Mouse (Mus musculus) ZHBTc4 (cell line): ENCODE data around the gene Eif4e1b.
"Not testable (repeated sequence)": the region's sequence is repeated elsewhere in the genome, so short reads cannot be mapped to it uniquely, and the experiment has no call there.

ENCODE experiments used
- DNase-seq: peaks from one replicate; pipeline ENCODE4 v3.0.0-alpha.2; 2011; ENCODE audit warnings: low read depth, low spot score

Eif4e1b gene

DNA sequence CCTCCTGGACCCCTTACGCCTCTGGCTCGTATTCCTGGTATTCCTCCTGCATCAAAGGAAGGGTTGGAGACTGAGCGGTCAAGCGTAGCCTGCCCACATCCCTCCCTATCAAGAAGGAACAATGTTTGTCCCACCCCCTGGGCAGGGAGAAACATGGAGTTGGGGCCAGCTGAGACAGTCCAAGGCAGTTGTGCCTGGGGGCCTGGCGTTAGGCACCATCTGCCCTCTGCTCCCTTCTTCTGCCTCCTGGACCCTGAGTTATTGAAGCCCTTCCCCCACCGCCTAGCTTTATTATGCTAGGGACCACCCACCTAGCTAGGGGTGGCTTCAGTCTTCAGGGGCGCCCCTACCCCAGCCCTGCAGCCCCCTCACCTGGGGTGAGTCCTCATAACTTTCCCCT, 24.3 kb upstream of the Eif4e1b start:
- no peak for DNase-seq

DNA sequence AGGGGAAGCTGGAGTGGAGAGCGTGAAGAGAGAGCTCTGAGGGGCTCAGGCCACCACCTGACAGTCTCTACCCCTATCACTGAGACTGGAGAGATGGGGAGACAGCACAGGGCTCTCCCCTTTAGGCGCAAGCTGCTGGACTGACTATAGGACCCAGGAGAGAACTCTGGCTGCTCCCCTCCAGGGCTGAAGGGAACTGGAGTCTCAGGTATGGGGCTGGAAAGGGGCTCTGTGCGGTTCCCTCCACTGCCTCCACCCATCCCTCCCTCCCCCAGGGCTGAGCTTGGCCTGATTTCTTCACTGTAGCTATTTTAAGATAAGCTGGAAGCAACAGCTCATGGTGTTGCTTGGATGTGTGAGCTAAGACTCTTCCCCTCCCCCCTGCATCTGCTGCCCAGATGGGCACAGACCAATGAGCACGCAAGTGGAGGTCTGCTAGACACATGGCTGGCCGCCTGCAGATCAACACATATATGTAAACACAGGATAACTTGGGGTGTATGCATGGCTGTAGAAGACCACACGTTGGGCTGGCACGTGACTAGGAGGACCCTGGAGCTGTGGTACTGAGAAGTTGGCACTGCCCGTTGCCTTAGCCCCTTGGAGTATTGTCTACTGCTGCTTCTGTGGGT, 23.5 kb upstream of the Eif4e1b start:
- DNase-seq = no peak

DNA sequence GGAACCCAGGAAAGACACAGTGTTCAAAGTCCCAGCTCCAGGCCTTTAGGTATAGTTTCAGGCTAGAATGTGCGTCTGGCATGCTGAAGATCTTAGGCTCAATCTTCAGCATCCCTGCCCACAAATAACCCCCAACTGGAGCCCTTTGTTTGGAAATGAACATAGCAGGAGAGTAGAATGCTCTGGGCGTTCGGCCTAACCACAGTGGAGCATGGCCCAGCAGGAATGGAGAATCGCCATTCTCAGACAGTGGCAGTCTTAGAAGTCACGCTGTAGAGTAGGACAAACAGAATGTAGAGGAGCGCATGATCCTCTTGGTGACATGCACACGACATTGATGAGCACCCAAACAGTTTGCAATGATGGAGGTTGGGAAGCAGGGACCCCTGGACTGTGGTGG, 22.9 kb upstream of the Eif4e1b start:
- DNase-seq = no peak

DNA sequence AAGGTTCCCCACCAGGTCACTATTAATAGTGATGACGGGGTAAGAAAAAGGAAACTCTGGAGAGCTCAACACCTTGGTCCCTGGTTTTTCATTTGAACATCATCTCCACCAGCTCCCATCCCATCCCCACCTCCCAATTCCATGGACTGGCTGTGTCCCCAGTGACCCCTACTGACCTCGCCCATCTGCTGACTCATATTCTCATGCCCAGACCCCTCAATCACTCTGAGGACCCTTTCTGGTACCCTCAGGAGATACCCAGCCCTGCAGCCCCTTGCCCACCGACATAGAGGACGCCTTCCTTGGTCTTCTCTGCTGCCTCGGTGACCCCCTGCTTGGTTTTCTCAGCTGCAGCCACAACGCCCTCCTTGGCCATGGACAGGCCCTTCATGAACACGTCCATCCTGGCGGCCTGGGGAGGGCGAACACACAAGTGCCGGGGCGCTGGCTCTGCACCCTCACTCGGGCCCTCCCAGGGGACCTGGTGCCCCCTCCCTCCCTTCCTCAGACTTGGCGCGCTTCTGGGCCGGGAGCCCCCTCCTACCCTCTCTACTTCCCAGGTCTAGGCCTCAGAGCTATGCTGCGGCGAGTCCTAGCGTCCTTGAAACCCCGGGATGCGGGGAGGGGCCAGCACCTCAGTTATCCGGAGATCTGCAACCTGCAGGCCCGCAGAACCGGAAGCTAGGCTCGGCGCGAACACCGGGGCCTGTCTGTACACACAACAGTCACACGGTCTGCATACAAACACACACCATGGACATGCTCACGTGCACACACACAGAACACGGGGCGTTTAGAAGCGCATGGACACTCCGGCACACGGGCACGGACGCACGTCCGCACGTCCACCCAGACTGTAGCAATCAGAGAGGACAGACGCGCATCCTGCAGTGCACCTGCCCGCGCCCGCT, 18.3 kb upstream of the Eif4e1b start:
- no peak for DNase-seq

DNA sequence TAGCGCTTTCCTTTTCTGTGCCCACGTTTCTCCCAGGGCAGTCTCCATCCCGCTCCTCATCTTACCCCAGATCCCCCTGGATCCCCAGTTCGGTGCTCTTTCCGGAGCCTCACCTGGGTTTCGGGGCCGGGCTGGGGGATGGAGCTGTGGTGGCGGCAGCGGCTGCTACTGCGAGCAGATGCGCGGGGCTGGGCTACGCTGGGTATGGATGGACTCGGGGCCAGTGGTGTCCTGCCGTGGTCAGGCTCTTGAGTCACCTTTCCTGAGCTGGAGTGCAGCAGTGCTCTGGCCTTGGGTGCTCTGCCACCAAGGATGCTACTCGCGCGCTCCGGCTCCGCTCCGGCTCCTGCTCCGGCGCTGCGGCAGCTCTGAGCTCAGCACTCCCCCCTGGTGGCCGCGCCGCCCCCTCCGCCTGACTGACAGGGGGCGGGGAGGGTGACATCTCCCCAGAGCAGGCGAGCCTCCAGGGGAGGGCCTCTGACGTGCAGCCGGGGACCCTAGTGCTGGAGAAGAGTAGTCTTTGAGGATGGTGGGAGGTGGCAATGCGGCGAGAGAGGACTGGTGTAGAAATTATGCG, 17.5 kb upstream of the Eif4e1b start, which contains the start of gene Sncb:
Gene Sncb, minus strand, starts transcription at position 404 of the 577 bp plus-strand sequence.
- DNase-seq = peak; percentile 89

DNA sequence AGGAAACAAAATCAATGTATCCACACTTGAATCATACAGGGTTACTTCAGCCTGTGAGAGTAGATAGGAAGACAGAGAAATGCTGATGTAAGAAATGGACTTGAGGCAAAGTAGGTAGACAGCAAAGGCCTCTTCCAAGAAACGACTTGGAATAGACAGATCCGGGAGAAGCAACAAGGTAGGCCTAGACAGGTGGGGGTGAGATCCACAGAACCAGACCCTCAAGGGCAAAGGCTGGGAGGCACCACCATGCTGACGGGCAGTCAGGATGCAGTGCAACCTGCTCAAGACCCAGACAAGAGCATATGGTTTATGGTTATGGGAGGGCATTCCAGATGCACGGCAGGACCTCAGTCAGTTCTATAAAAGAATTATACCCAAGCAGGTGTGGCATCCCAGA, 16.8 kb upstream of the Eif4e1b start:
- no peak for DNase-seq

DNA sequence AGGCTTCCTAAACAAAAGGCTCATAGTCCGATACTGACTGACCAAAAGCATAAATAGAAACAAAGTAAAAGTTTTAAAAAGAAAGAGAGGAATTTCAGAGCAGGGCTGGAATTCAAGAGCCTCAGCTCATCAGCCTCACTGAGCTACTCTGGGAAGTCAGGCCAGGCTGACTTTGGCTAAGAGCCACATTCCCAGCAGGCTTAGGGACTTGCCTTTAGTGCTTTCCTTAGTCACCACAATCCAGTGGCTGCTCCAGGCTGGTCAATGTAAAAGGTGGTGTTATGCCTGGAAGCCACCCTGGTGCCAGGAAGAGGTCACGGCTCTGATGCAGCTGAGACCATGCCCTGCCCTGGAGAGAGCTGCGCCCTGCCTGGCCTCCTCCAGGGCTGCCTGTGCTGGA, 3.2 kb upstream of the Eif4e1b start:
- DNase-seq = no peak

DNA sequence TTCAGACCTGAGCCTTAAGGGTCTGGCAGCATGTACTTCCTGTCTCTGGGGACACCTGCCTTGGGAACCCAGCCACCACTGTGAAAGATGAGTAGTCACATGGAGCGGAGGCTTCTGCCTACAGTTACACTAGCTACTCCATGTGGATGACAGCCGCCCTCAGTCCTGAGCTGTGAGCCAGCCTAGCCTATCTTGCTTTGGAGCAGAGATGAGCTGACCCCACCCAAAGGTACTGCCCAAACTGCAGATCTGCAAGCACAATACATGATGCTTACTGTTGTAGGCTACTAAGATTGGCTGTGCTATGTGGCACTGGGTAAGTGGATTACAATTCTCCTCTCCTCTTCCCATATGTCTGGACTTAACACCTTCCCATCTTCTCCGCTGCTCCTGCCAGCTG, 2.7 kb upstream of the Eif4e1b start:
- DNase-seq = no peak

DNA sequence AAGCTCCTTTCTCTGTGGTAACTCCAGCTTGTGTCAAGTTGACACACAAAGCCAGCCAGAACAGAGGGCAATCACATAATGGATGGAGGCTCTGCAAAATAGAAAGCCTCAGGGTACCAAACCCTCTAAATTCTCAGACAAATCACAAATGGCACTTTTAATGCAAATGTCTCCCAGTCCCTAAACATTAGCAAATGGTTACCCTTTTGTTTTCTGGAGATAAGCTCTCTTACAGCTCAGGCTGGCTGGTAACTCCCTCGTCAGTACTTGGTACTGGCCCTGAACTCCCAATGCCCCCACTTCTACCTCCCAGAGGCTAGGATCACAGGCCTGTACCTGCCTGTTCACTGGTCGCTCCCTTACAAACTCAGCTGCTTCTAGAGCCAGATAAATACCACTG, 563 bp upstream of the Eif4e1b start:
- peak; percentile 93 for DNase-seq

DNA sequence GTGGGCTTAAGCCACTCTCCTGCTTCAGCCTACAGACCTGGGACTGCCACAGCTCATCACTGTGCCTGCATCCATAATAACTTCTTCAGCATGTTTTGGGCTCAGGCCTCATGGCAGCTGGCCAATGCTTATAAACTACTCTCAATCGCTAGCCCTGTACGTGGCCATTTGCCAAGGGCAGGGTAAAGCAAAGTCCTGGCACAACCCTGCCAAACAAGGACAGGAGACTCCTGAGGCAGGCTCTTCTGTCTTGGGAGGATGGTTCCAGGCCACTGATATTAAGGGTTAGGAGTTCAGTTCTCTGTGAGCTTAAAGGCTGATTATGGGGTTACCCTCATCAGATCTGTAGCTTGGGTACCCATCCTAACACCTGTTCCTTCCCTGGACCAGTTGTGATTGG, 3.8 kb downstream of the Eif4e1b start:
- DNase-seq = not testable (repeated sequence)

DNA sequence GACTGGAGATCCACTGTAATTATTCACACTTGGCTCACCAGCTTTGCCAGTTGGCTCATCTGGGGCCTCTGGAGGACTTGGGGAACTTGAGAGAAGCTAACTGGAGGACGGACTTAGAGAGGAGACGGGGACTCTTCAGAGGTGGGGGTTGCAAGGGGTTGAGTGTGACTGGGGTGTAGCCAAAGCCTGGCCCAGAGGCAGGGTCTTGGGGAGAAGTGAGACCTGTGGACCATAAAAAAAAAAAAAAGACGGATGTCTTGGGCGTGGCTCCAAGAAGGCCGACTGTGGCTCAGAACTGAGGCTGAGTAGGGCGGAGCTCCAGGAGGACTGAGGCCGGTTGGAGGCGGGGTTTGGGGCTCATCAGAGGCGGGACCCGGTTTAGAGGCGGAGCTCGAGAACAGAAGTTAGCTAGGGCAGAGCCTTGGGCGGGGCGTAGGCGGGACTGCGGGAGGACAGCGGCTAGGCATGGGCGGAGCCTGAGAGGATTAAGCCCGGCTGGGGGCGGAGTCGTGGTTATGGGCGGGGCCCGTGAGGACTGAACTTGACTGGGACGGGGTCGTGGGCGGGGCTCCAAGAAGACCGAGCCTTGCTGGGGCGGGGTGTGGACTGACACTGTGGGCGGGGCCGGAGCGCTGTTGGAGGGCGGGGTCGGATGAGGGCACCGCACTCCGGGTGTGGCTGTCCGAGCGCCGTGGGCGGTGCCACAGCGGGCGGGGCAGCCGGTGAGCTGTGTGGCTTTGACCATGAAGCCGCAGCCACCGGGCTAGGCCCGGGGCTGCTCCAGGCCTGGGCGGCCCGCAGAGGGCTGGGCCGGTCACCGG, 5.2 kb downstream of the Eif4e1b start, which contains the start of gene Tspan17:
Gene Tspan17, plus strand, starts transcription at position 638 of the 821 bp plus-strand sequence.
- DNase-seq = peak; percentile 100

DNA sequence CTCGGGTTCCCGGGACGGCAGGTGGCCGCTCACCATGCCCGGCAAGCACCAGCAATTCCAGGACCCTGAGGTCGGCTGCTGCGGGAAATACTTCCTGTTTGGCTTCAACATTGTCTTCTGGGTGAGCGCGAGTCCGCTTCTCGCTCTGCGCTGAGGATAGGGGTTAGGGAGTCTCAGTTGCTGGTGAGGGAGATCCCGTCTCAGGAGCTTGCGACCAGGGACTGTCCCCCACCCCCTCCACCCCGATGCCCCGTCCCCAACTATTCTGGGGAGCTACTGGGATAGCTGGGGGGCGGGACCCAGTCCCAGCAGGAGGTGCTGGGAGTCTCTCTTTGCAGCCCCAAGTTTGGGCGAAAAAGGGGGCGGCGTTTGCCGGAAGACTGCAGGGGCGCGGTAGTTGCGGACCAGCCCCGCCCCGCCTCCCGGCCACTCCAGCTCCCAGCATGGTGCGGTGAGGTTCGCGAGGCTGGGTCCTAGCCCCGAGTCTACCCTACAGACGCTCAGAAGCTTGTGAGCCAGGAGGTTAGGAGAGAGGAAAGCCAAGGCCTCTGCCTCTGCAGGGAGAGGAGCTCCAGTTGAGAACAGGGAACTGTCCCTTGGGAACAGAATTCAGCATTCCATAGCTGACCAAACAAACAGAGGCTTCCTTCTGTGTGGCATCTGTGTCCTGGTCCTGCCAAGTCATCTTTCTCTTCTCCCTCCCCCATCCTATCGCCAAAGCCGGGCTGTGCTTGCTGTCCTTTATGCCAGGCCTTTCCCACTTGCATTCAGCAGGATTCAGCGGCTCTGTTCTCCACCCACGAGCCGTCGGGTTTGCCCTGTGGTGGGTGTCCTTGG, 6.0 kb downstream of the Eif4e1b start:
- peak; percentile 86 for DNase-seq

DNA sequence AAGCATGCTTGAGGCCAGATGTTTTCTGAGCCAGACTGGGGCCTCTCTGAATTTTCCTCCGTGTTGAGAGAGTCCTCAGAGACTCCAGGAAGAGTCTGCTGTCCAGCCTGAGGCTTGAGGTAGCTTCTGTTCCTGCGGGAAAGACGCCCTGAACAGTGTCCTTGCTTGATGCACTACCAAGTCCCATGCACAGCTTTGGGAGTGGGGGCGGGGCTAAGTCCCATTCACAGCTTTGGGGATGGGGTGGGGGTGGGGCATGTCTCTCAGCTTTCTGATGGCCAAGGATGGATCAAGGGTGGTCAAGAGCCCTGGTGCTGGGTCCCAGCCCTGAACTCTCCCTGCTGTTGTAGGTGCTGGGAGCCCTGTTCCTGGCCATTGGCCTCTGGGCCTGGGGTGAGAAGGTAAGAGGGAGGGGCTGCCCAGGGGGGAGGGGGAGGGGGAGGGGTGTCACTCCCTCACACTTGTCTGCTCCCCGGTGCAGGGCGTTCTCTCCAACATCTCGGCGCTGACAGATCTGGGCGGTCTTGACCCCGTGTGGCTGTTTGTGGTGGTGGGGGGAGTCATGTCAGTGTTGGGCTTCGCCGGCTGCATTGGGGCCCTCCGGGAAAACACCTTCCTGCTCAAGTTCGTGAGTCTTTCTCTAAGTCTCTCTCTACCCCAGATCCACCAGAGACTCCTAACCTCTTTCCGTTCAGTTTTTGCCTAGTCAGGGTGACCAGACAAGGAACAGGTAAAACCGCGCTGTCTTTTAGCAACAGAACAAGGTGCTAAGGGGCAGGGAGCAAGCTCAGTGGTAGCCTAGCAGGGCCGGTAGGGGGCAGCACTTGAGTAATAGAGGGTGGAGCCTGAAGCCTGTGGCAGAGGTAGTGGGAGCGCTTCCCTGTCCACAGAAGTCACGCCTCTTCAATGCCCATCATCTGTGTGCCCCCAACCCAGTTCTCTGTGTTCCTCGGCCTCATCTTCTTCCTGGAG, 8.7 kb downstream of the Eif4e1b start:
- DNase-seq = peak; percentile 91

DNA sequence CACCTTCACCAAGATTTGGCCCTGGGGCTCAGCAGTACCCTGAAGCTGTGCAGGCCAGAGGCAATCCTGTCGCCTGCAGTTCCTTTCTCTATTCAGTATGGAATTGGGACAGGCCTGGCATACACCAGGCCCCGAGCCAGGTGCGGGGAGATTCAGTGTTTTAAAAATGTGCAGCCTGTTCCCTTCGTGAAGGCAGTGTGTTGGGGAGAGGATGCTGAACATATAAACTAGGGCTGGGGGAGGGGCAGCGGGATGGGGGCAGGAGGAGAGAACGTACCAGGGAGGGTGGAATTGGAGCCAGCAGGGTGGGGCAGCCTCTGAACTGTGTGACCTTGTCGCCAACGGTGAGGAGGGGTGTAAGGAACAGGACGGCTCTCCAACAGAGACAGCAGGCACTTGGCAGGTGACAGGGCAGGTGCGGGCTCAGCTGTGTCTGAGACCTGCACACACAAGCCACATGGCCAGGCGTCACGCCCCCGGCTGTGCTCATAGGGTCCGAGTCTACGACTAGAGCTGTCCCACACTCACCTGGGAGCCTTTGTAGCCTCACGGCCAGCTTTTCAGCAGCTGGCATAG, 10.3 kb downstream of the Eif4e1b start:
- DNase-seq = peak; percentile 49

DNA sequence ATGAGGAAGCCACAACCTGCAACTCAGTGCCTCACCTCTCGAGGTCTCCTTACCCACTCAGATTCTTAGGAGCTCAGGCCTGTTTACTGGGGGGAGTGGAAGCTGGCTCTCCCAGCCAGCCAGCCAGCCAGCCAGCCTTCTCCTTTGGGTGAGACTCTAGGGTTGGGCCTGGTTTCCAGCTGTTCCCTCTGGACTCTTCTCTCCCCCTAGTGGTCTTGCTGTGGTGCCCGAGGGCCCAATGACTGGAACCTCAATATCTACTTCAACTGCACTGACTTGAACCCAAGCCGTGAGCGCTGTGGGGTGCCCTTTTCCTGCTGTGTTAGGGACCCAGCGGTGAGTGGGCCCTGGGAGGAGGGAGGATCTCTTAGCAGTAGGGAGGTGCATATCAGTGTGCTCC, 11.0 kb downstream of the Eif4e1b start:
- DNase-seq = peak; percentile 48

DNA sequence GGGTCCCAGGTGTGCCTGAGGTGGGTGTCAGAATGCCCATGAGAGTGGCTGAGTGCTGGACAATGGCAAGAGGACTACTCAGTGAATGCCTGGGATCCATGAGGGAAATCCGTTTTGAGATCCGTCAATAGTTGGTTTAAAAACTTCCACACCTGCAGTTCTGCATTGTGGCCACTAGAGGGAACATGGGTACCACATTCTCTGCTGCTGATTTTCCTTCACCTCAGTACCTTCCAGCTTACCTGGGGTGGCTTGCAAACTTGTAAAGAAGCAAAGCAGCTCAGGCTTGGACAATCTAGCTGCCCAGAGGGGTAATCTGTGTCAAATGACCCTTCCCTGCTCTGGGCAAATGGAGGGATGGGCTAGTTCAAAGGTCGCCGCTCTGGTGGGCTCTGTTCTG, 13.6 kb downstream of the Eif4e1b start:
- peak; percentile 71 for DNase-seq

DNA sequence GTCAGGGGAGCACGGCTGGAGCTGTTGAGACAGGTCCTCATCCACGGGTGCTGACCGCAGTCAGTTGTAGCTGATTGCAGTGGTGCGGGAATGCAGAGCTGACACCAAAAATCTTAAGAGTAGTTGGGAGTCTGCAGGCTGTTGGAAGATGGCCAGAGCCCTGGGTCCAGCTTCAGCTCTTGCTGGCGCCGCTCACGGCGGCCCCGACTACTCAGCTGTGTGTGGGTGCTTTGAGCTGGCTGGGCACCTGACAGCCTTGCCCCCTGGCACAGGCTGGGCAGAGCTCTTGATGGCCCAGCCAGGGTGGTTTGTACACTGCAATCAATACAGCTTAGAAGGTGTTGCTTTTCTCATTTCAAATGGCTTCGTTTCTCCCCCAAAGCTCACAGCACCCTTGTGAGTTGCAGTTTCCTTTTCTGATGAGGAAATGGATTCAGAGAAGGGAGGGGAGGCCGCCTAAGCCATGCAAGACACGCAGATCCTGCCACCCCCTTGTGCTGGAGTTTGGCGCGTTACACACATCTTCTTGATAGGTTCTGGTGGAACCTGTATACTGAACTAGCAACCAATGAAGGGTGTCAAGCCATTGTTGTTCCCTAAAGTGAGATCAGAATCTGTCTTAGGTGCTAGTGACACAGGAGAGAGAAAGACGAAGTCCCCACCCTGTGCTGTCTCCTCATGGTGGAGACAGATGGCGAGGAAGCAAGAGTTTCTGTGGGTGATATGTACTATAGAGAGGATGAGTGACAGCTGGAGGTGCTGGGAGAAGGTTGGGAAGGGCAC, 14.3 kb downstream of the Eif4e1b start:
- DNase-seq = no peak

DNA sequence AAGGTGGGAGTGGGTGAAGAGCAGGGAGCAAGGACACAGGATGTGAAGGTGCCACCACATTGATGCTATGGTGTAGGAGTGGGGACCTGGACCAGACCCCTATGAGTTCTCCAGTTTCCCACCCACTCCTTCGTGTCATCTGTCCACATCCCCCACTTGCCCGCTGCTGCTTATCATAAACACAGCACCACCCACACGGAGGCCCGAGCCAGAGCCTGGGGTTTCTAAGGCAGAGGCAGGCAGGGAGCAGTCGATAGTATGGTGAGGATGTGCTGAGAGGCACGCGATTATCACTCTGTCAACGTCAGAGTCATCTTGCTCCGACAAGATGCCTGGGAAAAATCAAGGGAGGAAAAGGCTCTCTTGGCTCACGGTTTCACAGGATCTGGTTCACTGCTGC, 14.9 kb downstream of the Eif4e1b start:
- no peak for DNase-seq
